Mouse (Mus musculus): ENCODE measurements at regions not wholly inside any gene's neighbourhood (a gene's known extent, or its start where the extent isn't known, plus 50 kb on each side); places are given as distances from the start of the nearest gene placed in this dataset.

DNA sequence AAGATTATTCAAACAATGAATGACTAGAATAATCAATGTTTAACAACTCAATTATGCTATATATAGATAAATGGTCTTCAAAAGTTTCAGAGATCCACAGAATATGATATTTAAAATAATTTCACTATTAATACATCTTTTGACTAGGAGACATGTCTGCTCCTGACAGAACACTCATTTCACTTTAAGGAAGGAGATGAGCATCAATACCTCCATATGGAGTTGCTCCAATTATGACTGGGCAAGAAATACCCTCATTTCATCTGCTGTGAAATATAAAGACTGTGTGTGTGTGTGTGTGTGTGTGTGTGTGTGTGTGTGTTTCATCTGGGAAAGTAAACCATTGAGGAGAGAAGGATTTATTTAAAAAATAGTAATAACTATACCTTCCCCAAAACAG is 156.2 kb upstream of the Wdr3 start:
- no peaks in the 10 kb centered on the region for H3K27me3 ChIP-seq (ENCODE audit: control insufficient read depth, insufficient read depth, low read length, poor library complexity, severe bottlenecking)
- no peak for DNase-seq (ENCODE audit: low read depth, low spot score)
- no peaks in the 10 kb centered on the region for H3K36me3 ChIP-seq (ENCODE audit: control insufficient read depth, insufficient read depth, low read length, poor library complexity, severe bottlenecking)

DNA sequence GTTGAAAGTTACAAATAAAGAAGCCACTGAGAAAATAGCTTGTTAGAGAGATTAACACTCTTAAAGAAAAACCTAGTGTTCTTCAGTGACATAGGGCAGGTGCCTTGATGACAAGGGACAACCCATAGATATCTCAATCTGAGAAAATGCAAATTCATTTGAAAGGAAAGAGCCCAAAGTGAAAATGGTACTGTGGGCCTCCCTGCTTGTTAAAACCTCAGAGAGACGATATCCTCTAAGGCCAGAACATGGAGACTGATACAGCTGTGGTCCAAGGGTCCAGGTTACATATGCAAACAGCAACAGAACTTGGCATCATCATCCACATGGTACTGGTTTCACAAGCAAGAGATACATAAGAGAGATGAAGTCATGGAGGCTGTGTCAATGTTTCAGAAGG is 125.6 kb upstream of the Wdr3 start:
- H3K36me3 ChIP-seq (ENCODE audit: control insufficient read depth, insufficient read depth, low read length, poor library complexity, severe bottlenecking) = no peaks in the 10 kb centered on the region
- no peaks in the 10 kb centered on the region for H3K27me3 ChIP-seq (ENCODE audit: control insufficient read depth, insufficient read depth, low read length, poor library complexity, severe bottlenecking)
- no peak for DNase-seq (ENCODE audit: low read depth, low spot score)

GRCm38 (mm10) chr3:100266976-100267375 is 104.8 kb upstream of the Wdr3 start:
- DNase-seq (ENCODE audit: low read depth, low spot score) = no peak
- Histone ChIP-seq H3K27me3 (ENCODE audit: control insufficient read depth, insufficient read depth, low read length, poor library complexity, severe bottlenecking) (no peaks in the 10 kb centered on the region), H3K36me3 (ENCODE audit: control insufficient read depth, insufficient read depth, low read length, poor library complexity, severe bottlenecking) (no peaks in the 10 kb centered on the region)

- Histone ChIP-seq H3K27me3 (ENCODE audit: control insufficient read depth, insufficient read depth, low read length, poor library complexity, severe bottlenecking) (no peaks in the 10 kb centered on the region), H3K36me3 (ENCODE audit: control insufficient read depth, insufficient read depth, low read length, poor library complexity, severe bottlenecking) (no peaks in the 10 kb centered on the region)
- DNase-seq (ENCODE audit: low read depth, low spot score) = no peak
These were observed 102.8 kb upstream of the Wdr3 start for GRCm38 (mm10) chr3:100264991-100265390.

Data from splenic B cell, adult 2 months (primary cell).